Comparison of ENCODE assay signal across 16 mouse cellular contexts in genomic region chr11:83891366-83891765, GRCm38 (mm10). TPM values are rescaled to one million over a fixed set of nuclear protein-coding genes. Genes with fewer than 3 reads are reported as not detected.
DNase-seq lines count a peak whose midpoint lies in the region; ATAC-seq and TF ChIP-seq lines count a peak whose summit lies in the region.
"Had no signal": no experiment of that assay in that cellular context is flagged by ENCODE, and none has a peak within 500 bp of the region (broad histone marks: within the 10 kb centered on the region; RNA-seq: fewer than 3 reads in every experiment).

No protein-coding gene starts in this region.

- peak overlapping the region; percentile 77 for H3K27ac ChIP-seq in lung, embryonic 15.5 days
- no peak overlapping the region; the same call in 1 of the 2 replicates for H3K27ac ChIP-seq in intestine, embryonic 16.5 days (ENCODE audit: low read length)
- H3K27ac ChIP-seq in stomach, postnatal 0 days (replicated peaks), result no peak overlapping the region
- H3K27ac ChIP-seq: hindbrain, postnatal 0 days; liver, embryonic 14.5 days had no signal

- H3K4me3 ChIP-seq in lung, embryonic 15.5 days, result no peak overlapping the region
- no peak overlapping the region for H3K4me3 ChIP-seq in intestine, embryonic 16.5 days (ENCODE audit: low read length)
- no peak overlapping the region for H3K4me3 ChIP-seq in stomach, postnatal 0 days (ENCODE audit: low read depth, low read length)
- H3K4me3 ChIP-seq: erythroblast, embryonic 14.5 days had no signal

- no peak for TF ChIP-seq CTCF in stomach, postnatal 0 days (IDR thresholded peaks at IDR 0.05; ENCODE audit: low read depth)

- H3K4me1 ChIP-seq in lung, embryonic 15.5 days, result peaks cover 17% of the 10 kb centered on the region
- H3K4me1 ChIP-seq in intestine, embryonic 16.5 days (ENCODE audit: control insufficient read depth, insufficient read depth, low read length), result peaks cover 10% of the 10 kb centered on the region
- no peaks in the 10 kb centered on the region for H3K4me1 ChIP-seq in stomach, postnatal 0 days (replicated peaks; ENCODE audit: control insufficient read depth, insufficient read depth)

- H3K9me3 ChIP-seq in lung, embryonic 15.5 days, result no peaks in the 10 kb centered on the region
- H3K9me3 ChIP-seq in intestine, embryonic 16.5 days (ENCODE audit: control insufficient read depth, low read length), result no peaks in the 10 kb centered on the region
- no peaks in the 10 kb centered on the region for H3K9me3 ChIP-seq in stomach, postnatal 0 days (ENCODE audit: control insufficient read depth, low read length)

- peak; percentile 71 for ATAC-seq in lung, embryonic 15.5 days (ENCODE audit: borderline replicate concordance, extremely low read depth, low FRiP score, low TSS enrichment)
- peak; percentile 87 for ATAC-seq in intestine, embryonic 16.5 days
- ATAC-seq in stomach, postnatal 0 days (ENCODE audit: low FRiP score, low TSS enrichment), result peak; percentile 94
- ATAC-seq: hindbrain, postnatal 0 days had no signal

- H3K36me3 ChIP-seq in lung, embryonic 15.5 days, result no peaks in the 10 kb centered on the region
- H3K36me3 ChIP-seq in intestine, embryonic 16.5 days (ENCODE audit: control insufficient read depth, insufficient read depth, low read length), result peaks cover 3% of the 10 kb centered on the region; the same call in 1 of the 2 replicates
- no peaks in the 10 kb centered on the region for H3K36me3 ChIP-seq in stomach, postnatal 0 days (ENCODE audit: control insufficient read depth, insufficient read depth, low read length)

- no peak overlapping the region for H3K9ac ChIP-seq in lung, embryonic 15.5 days
- no peak overlapping the region for H3K9ac ChIP-seq in intestine, embryonic 16.5 days (ENCODE audit: low read depth, low read length)
- no peak overlapping the region for H3K9ac ChIP-seq in stomach, postnatal 0 days (ENCODE audit: low read length)
- H3K9ac ChIP-seq: liver, embryonic 14.5 days had no signal

- TF ChIP-seq EP300 in stomach, postnatal 0 days (optimal IDR thresholded peaks at IDR 0.05), result no peak

- 14% methylated on average over 6 of the region's 6 CpGs for WGBS in lung, embryonic 15.5 days
- 23% methylated on average over 6 of the region's 6 CpGs for WGBS in intestine, embryonic 16.5 days
- 20% methylated on average over 6 of the region's 6 CpGs for WGBS in stomach, postnatal 0 days

- intact Hi-C loops in heart, postnatal 14 days (cut with DNase I), result no loop called here

- DNase-seq in adrenal gland, adult (ENCODE audit: inconsistent age in 2 of 2, low spot score in 1 of 2), result peak; percentile 53 to 79
- DNase-seq in adrenal gland, postnatal 4 days (ENCODE audit: low spot score in 2 of 2), result no peak
- DNase-seq in lung, postnatal 14 days, result no peak
- peak; percentile 76 for DNase-seq in stomach, postnatal 0 days (ENCODE audit: low spot score)
- no peak for DNase-seq in cerebellum, postnatal 14 days
- DNase-seq in heart, postnatal 14 days, result no peak
- DNase-seq: gastrocnemius, postnatal 36 days; spleen, adult 18-20 months had no signal

- H3K4me2 ChIP-seq in lung, embryonic 15.5 days, result no peak overlapping the region
- H3K4me2 ChIP-seq in intestine, embryonic 16.5 days (ENCODE audit: low read depth, low read length), result no peak overlapping the region
- H3K4me2 ChIP-seq in stomach, postnatal 0 days (replicated peaks; ENCODE audit: low read depth), result no peak overlapping the region
- H3K4me2 ChIP-seq: midbrain, embryonic 11.5 days had no signal

- no peaks in the 10 kb centered on the region for H3K27me3 ChIP-seq in lung, embryonic 15.5 days
- no peaks in the 10 kb centered on the region for H3K27me3 ChIP-seq in intestine, embryonic 16.5 days (replicated peaks; ENCODE audit: control insufficient read depth, insufficient read depth, low read length)
- no peaks in the 10 kb centered on the region for H3K27me3 ChIP-seq in stomach, postnatal 0 days (ENCODE audit: control insufficient read depth, insufficient read depth, low read length)

RNA-seq across cellular contexts. Expression of gene Hnf1b, which starts 41.5 kb away (rescaled TPM):
- total RNA-seq in adrenal gland, postnatal 4 days (2021), result 10 to 100 TPM in 1 of 2 experiments, 1 to 10 TPM in 1; 2.2 to 22.2 TPM
- 8.3 and 9.5 TPM in 2 replicates for polyA plus RNA-seq in lung, embryonic 15.5 days (2015; fragmentation: Nextera tagmentation; extraction: Ambion mirVana)
- polyA plus RNA-seq in intestine, embryonic 16.5 days (2015; fragmentation: Nextera tagmentation; extraction: Ambion mirVana), result 9.0 and 9.8 TPM in 2 replicates
- polyA plus RNA-seq in stomach, postnatal 0 days (2015; fragmentation: Nextera tagmentation; extraction: Ambion mirVana), result 4.8 and 5.0 TPM in 2 replicates
- not detected for total RNA-seq in heart, postnatal 14 days (2021)
- total RNA-seq: gastrocnemius, postnatal 36 days; hindbrain, postnatal 0 days had no signal
- polyA plus RNA-seq: erythroblast, embryonic 14.5 days; heart, postnatal 0 days; midbrain, embryonic 11.5 days; thymus, postnatal 0 days had no signal

RNA-seq across cellular contexts. Expression of gene Ddx52, which starts 50.5 kb away (rescaled TPM):
- 10 to 100 TPM; 23.9 to 26.3 TPM for total RNA-seq in adrenal gland, postnatal 4 days (2021)
- 33.3 and 37.5 TPM in 2 replicates for polyA plus RNA-seq in lung, embryonic 15.5 days (2015; fragmentation: Nextera tagmentation; extraction: Ambion mirVana)
- polyA plus RNA-seq in intestine, embryonic 16.5 days (2015; fragmentation: Nextera tagmentation; extraction: Ambion mirVana), result 23.8 and 24.0 TPM in 2 replicates
- polyA plus RNA-seq in stomach, postnatal 0 days (2015; fragmentation: Nextera tagmentation; extraction: Ambion mirVana), result 15.1 and 15.3 TPM in 2 replicates
- 10 to 100 TPM; 10.1 TPM for total RNA-seq in heart, postnatal 14 days (2021)

Comparison
In these comparisons a context has a peak if more than half of its experiments do, and no peak if none do; other contexts are left out.
1. DNase-seq: peak in adrenal gland, adult (2 of 2) and stomach, postnatal 0 days (single experiment); none in adrenal gland, postnatal 4 days (0 of 2), lung, postnatal 14 days (single experiment), cerebellum, postnatal 14 days (0 of 2) and heart, postnatal 14 days (0 of 2).
2. Peak in every context shown above with its lines, with median percentiles within 50 percentile points of each other: ATAC-seq.